Mouse (Mus musculus): ENCODE measurements around the gene Xxylt1. TPM values are rescaled to one million over a fixed set of nuclear protein-coding genes. Genes with fewer than 3 reads are reported as not detected.

The Xxylt1 gene
- 1.7 TPM for polyA plus RNA-seq (2014; fragmentation: Illumina TruSeq; extraction: RNeasy Lipid Tissue Mini Kit (QIAGEN cat#74804); ENCODE audit: low read depth, low replicate concordance)

GRCm38 (mm10) chr16:31081125-31081664, at the start of gene Xxylt1:
Xxylt1 (minus strand) TSS chr16:31081432.

Other genes with a start within 250 kb of the Xxylt1 start
- gene Acap2, start 119.8 kb upstream of the Xxylt1 start, polyA plus RNA-seq (2014; fragmentation: Illumina TruSeq; extraction: RNeasy Lipid Tissue Mini Kit (QIAGEN cat#74804); ENCODE audit: low read depth, low replicate concordance) = 11.2 TPM
- 59.0 TPM for gene Ppp1r2, start 193.8 kb upstream of the Xxylt1 start, polyA plus RNA-seq (2014; fragmentation: Illumina TruSeq; extraction: RNeasy Lipid Tissue Mini Kit (QIAGEN cat#74804); ENCODE audit: low read depth, low replicate concordance)
- not detected for gene Apod, start 233.4 kb upstream of the Xxylt1 start, polyA plus RNA-seq (2014; fragmentation: Illumina TruSeq; extraction: RNeasy Lipid Tissue Mini Kit (QIAGEN cat#74804); ENCODE audit: low read depth, low replicate concordance)

Data from liver, adult 10 weeks (tissue).